Mouse (Mus musculus): ENCODE measurements around the gene Zdhhc4. TPM values are rescaled to one million over a fixed set of nuclear protein-coding genes. Genes with fewer than 3 reads are reported as not detected.

Gene Zdhhc4
- polyA plus RNA-seq, 1 experiment from 2014 or later = 71.9 TPM

DNA sequence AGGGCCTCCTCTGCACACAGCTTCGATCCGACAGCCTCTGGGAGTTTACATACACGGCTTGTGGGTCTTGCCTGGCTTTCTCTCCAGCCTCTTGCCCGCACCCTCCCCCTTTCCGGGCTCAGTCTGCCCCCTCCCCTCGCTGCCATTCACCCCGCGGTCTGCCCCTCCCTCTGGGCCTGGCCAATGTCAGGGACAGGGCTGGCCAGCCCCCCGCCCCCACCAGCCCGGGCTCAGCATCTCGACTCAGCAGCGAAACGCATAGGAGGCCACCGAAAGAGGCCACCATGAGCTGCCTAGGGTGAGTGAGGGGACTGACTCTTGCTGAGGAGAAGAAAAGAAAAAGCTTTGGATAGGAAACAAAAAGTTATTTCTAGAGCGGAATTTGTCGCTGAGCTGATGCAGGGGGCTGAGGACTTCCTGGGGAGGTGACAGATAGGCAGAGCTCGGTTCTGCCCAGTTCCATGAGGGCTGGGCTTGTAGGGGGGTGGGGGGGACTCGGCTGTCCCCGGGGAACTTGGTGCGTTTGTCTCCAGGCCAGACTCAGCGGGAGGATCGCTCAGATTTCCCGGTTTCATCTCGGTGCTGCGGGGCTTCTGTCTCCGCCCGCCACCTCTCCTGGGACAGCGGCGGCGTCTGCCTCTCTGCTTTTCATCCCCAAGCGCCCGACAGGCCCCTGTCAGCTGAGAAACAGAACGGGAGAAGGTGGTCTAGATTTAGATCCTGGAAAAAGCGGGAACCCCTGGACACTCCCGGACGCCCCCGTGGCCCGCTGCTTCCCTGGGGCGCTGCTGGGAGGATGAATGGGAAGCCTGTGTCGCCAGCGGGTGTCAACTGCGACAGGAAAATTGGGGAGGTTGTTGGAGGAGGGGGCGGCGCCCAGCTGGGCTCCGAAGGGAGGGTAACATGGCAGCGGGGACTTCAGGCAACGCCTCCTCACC lies 34.9 kb upstream of the Zdhhc4 start:
- WGBS = under 1% methylated on average over 47 of the region's 47 CpGs
- Histone ChIP-seq H3K9ac (ENCODE audit: low read length) (peak overlapping the region; percentile 64), H3K4me2 (ENCODE audit: low read depth, low read length, severe bottlenecking) (peak overlapping the region; percentile 95), H3K27ac (ENCODE audit: low read depth, low read length) (no peak overlapping the region), H3K9me3 (ENCODE audit: control insufficient read depth, low read length) (no peaks in the 10 kb centered on the region), H3K4me3 (ENCODE audit: low read depth, low read length) (peak overlapping the region; percentile 42), H3K4me1 (replicated peaks; ENCODE audit: control insufficient read depth, insufficient read depth, low read length) (peaks cover 5% of the 10 kb centered on the region; the same call in 1 of the 2 replicates), H3K27me3 (ENCODE audit: control insufficient read depth, insufficient read depth, low read length) (peaks cover 12% of the 10 kb centered on the region), H3K36me3 (ENCODE audit: control insufficient read depth, insufficient read depth, low read length) (no peaks in the 10 kb centered on the region)
- DNase-seq (ENCODE audit: low spot score) = peak; percentile 88
- peak; percentile 71 for ATAC-seq (replicated peaks; ENCODE audit: low FRiP score)

DNA sequence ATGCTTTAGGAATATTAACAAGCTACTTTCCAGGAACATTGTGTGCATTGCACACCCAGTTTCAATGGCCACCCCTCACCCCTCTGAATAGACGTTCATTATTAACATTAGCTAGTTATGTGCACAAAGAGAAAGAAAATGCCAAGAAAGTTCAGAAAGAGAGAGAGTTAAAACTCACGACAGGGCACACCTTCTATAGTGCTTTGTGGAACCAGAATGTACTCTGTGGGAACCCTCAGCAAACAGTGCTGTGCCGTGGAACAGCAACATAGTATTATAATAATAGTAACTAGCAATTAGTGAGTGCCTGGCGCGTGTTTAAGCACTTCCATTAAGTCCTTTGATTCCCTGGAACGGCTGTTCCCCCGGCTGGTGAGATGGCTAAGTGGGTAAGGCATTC lies 32.4 kb upstream of the Zdhhc4 start:
- Histone ChIP-seq H3K4me3 (ENCODE audit: low read depth, low read length) (no peak overlapping the region), H3K4me2 (ENCODE audit: low read depth, low read length, severe bottlenecking) (no peak overlapping the region), H3K27ac (ENCODE audit: low read depth, low read length) (no peak overlapping the region), H3K9ac (ENCODE audit: low read length) (no peak overlapping the region), H3K36me3 (ENCODE audit: control insufficient read depth, insufficient read depth, low read length) (no peaks in the 10 kb centered on the region), H3K27me3 (ENCODE audit: control insufficient read depth, insufficient read depth, low read length) (peaks cover 9% of the 10 kb centered on the region), H3K4me1 (replicated peaks; ENCODE audit: control insufficient read depth, insufficient read depth, low read length) (peaks cover 10% of the 10 kb centered on the region; the same call in 1 of the 2 replicates), H3K9me3 (ENCODE audit: control insufficient read depth, low read length) (no peaks in the 10 kb centered on the region)
- no peak for DNase-seq (ENCODE audit: low spot score)
- 26% methylated on average over 7 of the region's 7 CpGs for WGBS
- ATAC-seq (replicated peaks; ENCODE audit: low FRiP score) = no peak; the same call in 1 of the 2 replicates

DNA sequence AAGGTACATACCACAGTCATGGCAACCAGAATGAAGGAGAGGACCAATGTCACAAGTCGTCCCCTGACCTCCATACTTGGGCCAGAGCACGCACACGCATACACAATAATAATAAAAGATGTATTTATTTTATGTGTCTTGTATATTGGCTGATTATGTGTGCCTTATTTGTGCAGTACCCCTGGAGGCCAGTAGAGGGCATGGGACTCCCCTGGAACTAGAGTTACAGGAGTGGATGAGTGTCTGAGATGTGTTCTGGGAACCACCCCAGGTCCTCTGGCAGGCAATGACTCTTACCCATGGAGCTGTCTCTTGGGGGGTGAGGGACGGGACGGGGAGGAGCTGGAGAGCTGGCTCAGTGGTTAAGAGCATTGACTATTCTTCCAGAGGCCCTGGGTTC lies 30.9 kb upstream of the Zdhhc4 start:
- 50% methylated on average over 5 of the region's 5 CpGs for WGBS
- Histone ChIP-seq H3K27ac (ENCODE audit: low read depth, low read length) (no peak overlapping the region), H3K27me3 (ENCODE audit: control insufficient read depth, insufficient read depth, low read length) (peaks cover 9% of the 10 kb centered on the region), H3K4me3 (ENCODE audit: low read depth, low read length) (no peak overlapping the region), H3K4me2 (ENCODE audit: low read depth, low read length, severe bottlenecking) (no peak overlapping the region), H3K36me3 (ENCODE audit: control insufficient read depth, insufficient read depth, low read length) (no peaks in the 10 kb centered on the region), H3K9me3 (ENCODE audit: control insufficient read depth, low read length) (no peaks in the 10 kb centered on the region), H3K9ac (ENCODE audit: low read length) (no peak overlapping the region), H3K4me1 (replicated peaks; ENCODE audit: control insufficient read depth, insufficient read depth, low read length) (peaks cover 13% of the 10 kb centered on the region; the same call in 1 of the 2 replicates)
- ATAC-seq (replicated peaks; ENCODE audit: low FRiP score) (no peak), DNase-seq (ENCODE audit: low spot score) (peak; percentile 65)

DNA sequence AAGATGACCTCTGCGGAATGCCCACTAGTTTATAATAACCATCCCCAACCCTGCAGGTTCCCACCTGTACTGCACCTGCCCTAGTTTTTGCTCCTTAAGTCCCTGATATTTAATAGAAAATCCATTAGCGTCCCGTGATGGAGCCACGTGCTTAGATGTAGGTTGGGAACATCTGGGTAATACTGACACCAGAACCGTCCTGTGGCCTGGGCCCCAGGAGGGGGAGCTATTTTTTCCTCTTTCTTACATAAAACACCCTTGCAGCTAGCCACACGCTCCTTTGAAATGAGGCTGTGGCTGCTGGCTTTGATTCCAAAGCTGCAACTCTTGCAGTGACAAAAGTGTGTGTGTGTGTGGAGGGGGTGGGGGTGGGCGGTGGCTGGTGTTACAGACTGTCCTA lies 30.2 kb upstream of the Zdhhc4 start:
- Histone ChIP-seq H3K27me3 (ENCODE audit: control insufficient read depth, insufficient read depth, low read length) (peaks cover 6% of the 10 kb centered on the region), H3K9ac (ENCODE audit: low read length) (no peak overlapping the region), H3K4me1 (replicated peaks; ENCODE audit: control insufficient read depth, insufficient read depth, low read length) (peaks cover 11% of the 10 kb centered on the region; the same call in 1 of the 2 replicates), H3K4me2 (ENCODE audit: low read depth, low read length, severe bottlenecking) (no peak overlapping the region), H3K36me3 (ENCODE audit: control insufficient read depth, insufficient read depth, low read length) (no peaks in the 10 kb centered on the region), H3K27ac (ENCODE audit: low read depth, low read length) (no peak overlapping the region), H3K9me3 (ENCODE audit: control insufficient read depth, low read length) (no peaks in the 10 kb centered on the region), H3K4me3 (ENCODE audit: low read depth, low read length) (no peak overlapping the region)
- no peak for ATAC-seq (replicated peaks; ENCODE audit: low FRiP score)
- WGBS = 35% methylated on average over 7 of the region's 7 CpGs
- no peak for DNase-seq (ENCODE audit: low spot score)

DNA sequence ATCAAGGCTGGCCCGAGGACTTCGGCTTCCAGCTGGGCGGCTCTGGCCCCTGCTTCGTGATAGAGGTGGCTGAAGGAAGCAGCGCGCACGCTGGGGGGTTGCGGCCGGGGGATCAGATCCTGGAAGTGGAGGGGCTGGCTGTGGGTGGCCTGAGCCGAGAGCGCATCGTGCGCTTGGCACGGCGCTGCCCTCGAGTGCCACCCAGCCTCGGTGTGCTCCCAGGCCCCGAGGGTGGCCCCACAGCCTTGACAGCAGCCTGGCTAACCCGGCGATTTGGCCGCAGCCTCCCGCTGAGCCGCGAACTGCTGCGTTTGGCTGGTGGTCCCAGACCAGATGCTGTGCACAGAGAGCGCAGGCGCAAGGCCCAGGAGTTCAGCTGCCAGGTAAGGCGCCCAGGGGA lies 28.5 kb upstream of the Zdhhc4 start:
- ATAC-seq (replicated peaks; ENCODE audit: low FRiP score) (no peak), DNase-seq (ENCODE audit: low spot score) (peak; percentile 59)
- peak overlapping the region; percentile 37; the same call in 1 of the 2 replicates for H3K4me2 ChIP-seq (ENCODE audit: low read depth, low read length, severe bottlenecking)
- peak overlapping the region; percentile 45; the same call in 1 of the 2 replicates for H3K9ac ChIP-seq (ENCODE audit: low read length)
- H3K27me3 ChIP-seq (ENCODE audit: control insufficient read depth, insufficient read depth, low read length) = peaks cover 6% of the 10 kb centered on the region
- peaks cover 10% of the 10 kb centered on the region; the same call in 1 of the 2 replicates for H3K4me1 ChIP-seq (replicated peaks; ENCODE audit: control insufficient read depth, insufficient read depth, low read length)
- H3K4me3 ChIP-seq (ENCODE audit: low read depth, low read length) = 0 out of 2 replicates have a peak overlapping the region, but pooled peaks have one; percentile 3
- no peaks in the 10 kb centered on the region for H3K9me3 ChIP-seq (ENCODE audit: control insufficient read depth, low read length)
- no peaks in the 10 kb centered on the region for H3K36me3 ChIP-seq (ENCODE audit: control insufficient read depth, insufficient read depth, low read length)
- no peak overlapping the region for H3K27ac ChIP-seq (ENCODE audit: low read depth, low read length)
- 2% methylated on average over 28 of the region's 28 CpGs for WGBS

DNA sequence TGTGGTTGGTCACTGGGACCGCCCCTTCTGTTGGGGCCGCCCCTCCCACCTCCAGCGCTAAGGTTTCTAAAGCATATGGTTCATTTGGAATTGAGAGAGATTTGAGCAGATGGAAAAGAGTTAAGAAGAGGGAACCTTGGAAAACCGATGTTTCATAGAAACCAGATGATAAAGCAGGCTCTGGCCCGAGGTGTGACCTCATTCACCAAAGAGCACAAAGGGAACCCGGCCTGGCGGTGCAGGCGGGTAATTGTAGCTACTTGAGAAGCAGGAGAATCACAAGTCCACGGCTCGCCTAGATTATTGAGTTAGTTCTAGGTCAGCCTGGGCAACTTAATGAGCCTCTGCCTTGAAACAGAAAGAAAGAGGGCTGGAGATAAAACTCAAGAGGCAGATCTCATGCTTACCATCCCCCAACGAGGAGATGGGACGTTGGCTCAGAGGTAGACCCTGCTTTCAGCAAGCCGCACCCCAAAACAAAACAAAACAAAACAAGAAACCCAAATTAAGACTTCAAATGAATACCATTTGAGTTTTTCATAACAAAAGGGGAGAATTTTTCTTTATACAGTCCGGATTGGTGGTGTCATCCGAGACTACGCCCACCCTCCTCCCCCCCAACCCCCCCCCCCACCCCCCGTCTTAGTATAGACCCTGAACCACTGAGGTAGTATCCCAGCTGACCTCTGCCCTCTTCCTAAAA lies 27.8 kb upstream of the Zdhhc4 start, which contains the start of gene Grid2ip:
Grid2ip (plus strand) TSS at position 653 of the 703 bp plus-strand sequence.
- Histone ChIP-seq H3K36me3 (ENCODE audit: control insufficient read depth, insufficient read depth, low read length) (no peaks in the 10 kb centered on the region), H3K9me3 (ENCODE audit: control insufficient read depth, low read length) (no peaks in the 10 kb centered on the region), H3K4me1 (replicated peaks; ENCODE audit: control insufficient read depth, insufficient read depth, low read length) (peaks cover 10% of the 10 kb centered on the region; the same call in 1 of the 2 replicates), H3K27ac (ENCODE audit: low read depth, low read length) (no peak within 1 kb of the TSS), H3K9ac (ENCODE audit: low read length) (peak within 1 kb of the TSS; percentile 45; the same call in 1 of the 2 replicates), H3K27me3 (ENCODE audit: control insufficient read depth, insufficient read depth, low read length) (peaks cover 6% of the 10 kb centered on the region), H3K4me3 (ENCODE audit: low read depth, low read length) (0 out of 2 replicates have a peak within 1 kb of the TSS, but pooled peaks have one; percentile 3), H3K4me2 (ENCODE audit: low read depth, low read length, severe bottlenecking) (peak within 1 kb of the TSS; percentile 37; the same call in 1 of the 2 replicates)
- WGBS = 15% methylated on average over 17 of the region's 17 CpGs
- DNase-seq (ENCODE audit: low spot score) (peak; percentile 57), ATAC-seq (replicated peaks; ENCODE audit: low FRiP score) (no peak)

DNA sequence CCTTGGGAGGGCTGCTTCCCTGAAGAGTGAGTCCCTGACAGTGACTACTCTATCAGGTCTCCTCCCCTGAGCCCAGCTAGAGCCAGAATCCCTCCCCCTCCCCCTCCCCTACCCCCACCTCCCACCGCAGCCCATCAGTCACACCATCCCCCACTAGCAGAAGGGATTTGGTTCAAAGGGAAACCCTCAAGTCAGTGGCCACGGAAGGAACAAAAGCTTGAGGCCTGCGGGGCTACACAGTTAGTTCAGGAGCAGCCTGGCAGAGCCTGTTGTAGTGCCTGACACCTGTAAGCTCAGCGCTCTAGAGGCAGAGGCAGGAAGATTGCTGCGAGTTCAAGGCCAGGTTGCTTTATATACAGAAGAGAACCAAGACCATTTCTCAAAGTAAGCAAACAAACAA lies 27.0 kb upstream of the Zdhhc4 start:
- peaks cover 6% of the 10 kb centered on the region for H3K27me3 ChIP-seq (ENCODE audit: control insufficient read depth, insufficient read depth, low read length)
- no peak overlapping the region for H3K4me3 ChIP-seq (ENCODE audit: low read depth, low read length)
- DNase-seq (ENCODE audit: low spot score) (no peak), ATAC-seq (replicated peaks; ENCODE audit: low FRiP score) (no peak)
- no peaks in the 10 kb centered on the region for H3K36me3 ChIP-seq (ENCODE audit: control insufficient read depth, insufficient read depth, low read length)
- WGBS = 36% methylated on average over 5 of the region's 5 CpGs
- H3K9me3 ChIP-seq (ENCODE audit: control insufficient read depth, low read length) = no peaks in the 10 kb centered on the region
- peaks cover 8% of the 10 kb centered on the region; the same call in 1 of the 2 replicates for H3K4me1 ChIP-seq (replicated peaks; ENCODE audit: control insufficient read depth, insufficient read depth, low read length)
- H3K27ac ChIP-seq (ENCODE audit: low read depth, low read length) = no peak overlapping the region
- no peak overlapping the region for H3K4me2 ChIP-seq (ENCODE audit: low read depth, low read length, severe bottlenecking)
- H3K9ac ChIP-seq (ENCODE audit: low read length) = no peak overlapping the region

DNA sequence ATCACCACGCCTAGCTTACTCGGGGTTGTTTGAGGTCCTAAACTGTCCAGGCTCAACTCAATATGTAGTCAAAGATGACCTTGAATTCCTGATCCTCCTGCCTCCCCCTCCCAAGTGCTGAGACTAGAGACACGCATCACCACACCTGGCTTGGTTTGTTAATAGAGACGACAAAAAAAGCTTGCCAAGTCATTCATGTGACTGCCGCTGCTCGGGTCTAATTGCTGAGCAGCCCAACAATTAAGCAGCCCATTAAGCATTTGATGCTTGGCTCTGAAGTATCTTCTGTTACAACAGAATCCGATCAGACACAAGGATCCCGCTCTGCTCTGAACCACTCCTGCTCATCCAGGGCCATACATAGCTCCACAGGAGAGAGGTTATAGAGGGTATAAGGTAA lies 17.3 kb upstream of the Zdhhc4 start:
- H3K4me3 ChIP-seq (ENCODE audit: low read depth, low read length) = no peak overlapping the region
- no peak overlapping the region for H3K9ac ChIP-seq (ENCODE audit: low read length)
- no peaks in the 10 kb centered on the region; the same call in 1 of the 2 replicates for H3K9me3 ChIP-seq (ENCODE audit: control insufficient read depth, low read length)
- no peak overlapping the region for H3K27ac ChIP-seq (ENCODE audit: low read depth, low read length)
- WGBS = 72% methylated on average over 8 of the region's 8 CpGs
- H3K4me1 ChIP-seq (replicated peaks; ENCODE audit: control insufficient read depth, insufficient read depth, low read length) = no peaks in the 10 kb centered on the region
- H3K27me3 ChIP-seq (ENCODE audit: control insufficient read depth, insufficient read depth, low read length) = no peaks in the 10 kb centered on the region
- ATAC-seq (replicated peaks; ENCODE audit: low FRiP score) = no peak
- no peak overlapping the region for H3K4me2 ChIP-seq (ENCODE audit: low read depth, low read length, severe bottlenecking)
- H3K36me3 ChIP-seq (ENCODE audit: control insufficient read depth, insufficient read depth, low read length) = no peaks in the 10 kb centered on the region
- no peak for DNase-seq (ENCODE audit: low spot score)
